Mouse (Mus musculus) MEL (cell line): ENCODE data around the gene Mymx. TPM values are rescaled to one million over a fixed set of nuclear protein-coding genes. Genes with fewer than 3 reads are reported as not detected.

ENCODE experiments used
- DNase-seq: peaks from one replicate; pipeline ENCODE4 v3.0.0; 2011; ENCODE audit warnings: low read depth, low spot score
- H3K27ac ChIP-seq: 2 replicates; pipeline ENCODE4 v1.5.1; 2012; ENCODE audit warnings: low read depth, mild to moderate bottlenecking, control low read depth, low read length, moderate library complexity; ENCODE audit not compliant: control insufficient read depth
- H3K27me3 ChIP-seq, 2 experiments: fragments of 150-350 bp in 1 of 2; sonication (generic) in 1 of 2; 2 replicates each; pipeline ENCODE4 v1.6.1; 2012; ENCODE audit warnings: low read length in 2 of 2, mild to moderate bottlenecking in 2 of 2, improper control_type of control experiment in 1 of 2, moderate library complexity in 1 of 2; ENCODE audit not compliant: insufficient read depth in 2 of 2, control insufficient read depth in 1 of 2
- H3K36me3 ChIP-seq, 2 experiments: 2 replicates each; pipeline ENCODE4 v1.6.1; 2012 to 2014; ENCODE audit warnings: low read length in 2 of 2, improper control_type of control experiment in 1 of 2, inconsistent platforms in 1 of 2, mild to moderate bottlenecking in 1 of 2; ENCODE audit not compliant: insufficient read depth in 2 of 2, control insufficient read depth in 1 of 2
- H3K4me1 ChIP-seq, 2 experiments: fragments of 150-350 bp in 1 of 2; sonication (generic) in 1 of 2; 2 replicates each; pipeline ENCODE4 v1.6.1; 2012; ENCODE audit warnings: low read length in 2 of 2, improper control_type of control experiment in 1 of 2, mild to moderate bottlenecking in 1 of 2; ENCODE audit not compliant: insufficient read depth in 2 of 2, control insufficient read depth in 1 of 2
- H3K4me3 ChIP-seq, 2 experiments: fragments of 150-350 bp in 1 of 2; sonication (generic) in 1 of 2; 2 replicates each; pipeline ENCODE4 v1.5.1; 2012; ENCODE audit warnings: low read depth in 2 of 2, low read length in 2 of 2, mild to moderate bottlenecking in 2 of 2, moderate library complexity in 2 of 2, control low read depth in 1 of 2, improper control_type of control experiment in 1 of 2; ENCODE audit not compliant: control insufficient read depth in 1 of 2, insufficient read depth in 1 of 2
- H3K79me2 ChIP-seq: 2 replicates; pipeline ENCODE4 v1.6.1; 2012; ENCODE audit warnings: mild to moderate bottlenecking, low read length, moderate library complexity; ENCODE audit not compliant: control insufficient read depth, poor library complexity, insufficient read depth
- H3K9ac ChIP-seq: 2 replicates; pipeline ENCODE4 v1.6.1; 2012; ENCODE audit warnings: low read depth, mild to moderate bottlenecking, control low read depth, low read length, moderate library complexity; ENCODE audit not compliant: control insufficient read depth, poor library complexity, severe bottlenecking
- H3K9me3 ChIP-seq: fragments of 150-350 bp; sonication (generic); replicated peaks from 2 replicates; pipeline ENCODE4 v1.6.1; 2012; ENCODE audit warnings: mild to moderate bottlenecking, low read length, improper control_type of control experiment, moderate library complexity; ENCODE audit not compliant: insufficient read depth
- BHLHE40 ChIP-seq: IDR thresholded peaks from 2 replicates; pipeline ENCODE4 v1.6.1; 2012; ENCODE audit warnings: low read depth, mild to moderate bottlenecking, inconsistent platforms, low read length, improper control_type of control experiment, borderline replicate concordance
- CHD1 ChIP-seq: IDR thresholded peaks from 2 replicates; pipeline ENCODE4 v1.6.1; 2012; ENCODE audit warnings: low read depth, mild to moderate bottlenecking, inconsistent platforms, low read length, improper control_type of control experiment
- CHD2 ChIP-seq: IDR thresholded peaks from 2 replicates; pipeline ENCODE4 v1.6.1; 2011; ENCODE audit warnings: low read length, improper control_type of control experiment
- CTCF ChIP-seq, 3 experiments: IDR thresholded peaks in 2 of 3; conservative IDR thresholded peaks in 1 of 3; 2 replicates each; pipeline ENCODE4 v1.5.1; 2011 to 2012; ENCODE audit warnings: low read length in 3 of 3, low read depth in 2 of 3, mild to moderate bottlenecking in 2 of 3, improper control_type of control experiment in 1 of 3, inconsistent platforms in 1 of 3, mixed read lengths in 1 of 3, moderate library complexity in 1 of 3; ENCODE audit not compliant: control insufficient read depth in 1 of 3, insufficient read depth in 1 of 3, poor library complexity in 1 of 3, severe bottlenecking in 1 of 3
- E2F4 ChIP-seq: IDR thresholded peaks from 2 replicates; pipeline ENCODE4 v1.6.1; 2011; ENCODE audit warnings: low read depth, low read length, improper control_type of control experiment, borderline replicate concordance
- EP300 ChIP-seq, 2 experiments: IDR thresholded peaks; 2 replicates each; pipeline ENCODE4 v1.6.1; 2011; ENCODE audit warnings: improper control_type of control experiment in 2 of 2, low read length in 2 of 2, low read depth in 1 of 2, mild to moderate bottlenecking in 1 of 2
- GABPA ChIP-seq: IDR thresholded peaks from 2 replicates; pipeline ENCODE4 v1.6.1; 2012; ENCODE audit warnings: low read depth, mild to moderate bottlenecking, inconsistent platforms, low read length, improper control_type of control experiment, moderate library complexity
- GATA1 ChIP-seq: IDR thresholded peaks from 2 replicates; pipeline ENCODE4 v1.6.1; 2011; ENCODE audit warnings: low read depth, low read length, improper control_type of control experiment
- HCFC1 ChIP-seq: IDR thresholded peaks from 2 replicates; pipeline ENCODE4 v1.6.1; 2012; ENCODE audit warnings: low read depth, mild to moderate bottlenecking, inconsistent platforms, low read length, improper control_type of control experiment, moderate library complexity
- JUND ChIP-seq: IDR thresholded peaks from 2 replicates; pipeline ENCODE4 v1.6.1; 2011; ENCODE audit warnings: low read depth, mild to moderate bottlenecking, improper control_type of control experiment, low read length
- KAT2A ChIP-seq: conservative IDR thresholded peaks from 2 replicates; pipeline ENCODE4 v1.6.1; 2012; ENCODE audit warnings: low read depth, low read length, improper control_type of control experiment, inconsistent platforms
- MAFK ChIP-seq: IDR thresholded peaks from 2 replicates; pipeline ENCODE4 v1.6.1; 2011; ENCODE audit warnings: low read depth, mild to moderate bottlenecking, low read length, improper control_type of control experiment, borderline replicate concordance
- MAX ChIP-seq: IDR thresholded peaks from 2 replicates; pipeline ENCODE4 v1.6.1; 2011; ENCODE audit warnings: low read length, improper control_type of control experiment
- MAZ ChIP-seq: IDR thresholded peaks from 2 replicates; pipeline ENCODE4 v1.6.1; 2012; ENCODE audit warnings: low read depth, mild to moderate bottlenecking, inconsistent platforms, low read length, improper control_type of control experiment
- MEF2A ChIP-seq: IDR thresholded peaks from 2 replicates; pipeline ENCODE4 v1.6.1; 2014; ENCODE audit warnings: low read depth, mild to moderate bottlenecking, inconsistent platforms, low read length, improper control_type of control experiment; ENCODE audit not compliant: poor library complexity, insufficient replicate concordance, severe bottlenecking; ENCODE audit errors: extremely low read depth
- MXI1 ChIP-seq: IDR thresholded peaks from 2 replicates; pipeline ENCODE4 v1.6.1; 2011; ENCODE audit warnings: mild to moderate bottlenecking, low read depth, low read length, improper control_type of control experiment
- MYB ChIP-seq: IDR thresholded peaks from 2 replicates; pipeline ENCODE4 v1.6.1; 2011; ENCODE audit warnings: mild to moderate bottlenecking, low read depth, low read length, improper control_type of control experiment
- NELFE ChIP-seq: IDR thresholded peaks from 2 replicates; pipeline ENCODE4 v1.6.1; 2011; ENCODE audit warnings: low read depth, low read length, improper control_type of control experiment
- NRF1 ChIP-seq: IDR thresholded peaks from 2 replicates; pipeline ENCODE4 v1.6.1; 2014; ENCODE audit warnings: low read depth, mild to moderate bottlenecking, inconsistent platforms, low read length, improper control_type of control experiment, moderate library complexity; ENCODE audit not compliant: poor library complexity, insufficient read depth, severe bottlenecking
- POLR2A ChIP-seq, 2 experiments: IDR thresholded peaks; 2 replicates each; pipeline ENCODE4 v1.6.1; 2011 to 2012; ENCODE audit warnings: low read length in 2 of 2, mild to moderate bottlenecking in 2 of 2, control low read depth in 1 of 2, improper control_type of control experiment in 1 of 2, low read depth in 1 of 2, moderate library complexity in 1 of 2; ENCODE audit not compliant: control insufficient read depth in 1 of 2, insufficient read depth in 1 of 2, poor library complexity in 1 of 2
- POLR2AphosphoS5 ChIP-seq: IDR thresholded peaks from 2 replicates; pipeline ENCODE4 v1.6.1; 2012; ENCODE audit warnings: low read depth, borderline replicate concordance, mild to moderate bottlenecking, inconsistent platforms, low read length, moderate library complexity, mixed read lengths
- RCOR1 ChIP-seq: IDR thresholded peaks from 2 replicates; pipeline ENCODE4 v1.6.1; 2012; ENCODE audit warnings: low read depth, mild to moderate bottlenecking, inconsistent platforms, low read length, improper control_type of control experiment
- SMC3 ChIP-seq: IDR thresholded peaks from 2 replicates; pipeline ENCODE4 v1.6.1; 2011; ENCODE audit warnings: low read depth, low read length, improper control_type of control experiment
- TAL1 ChIP-seq: IDR thresholded peaks from 2 replicates; pipeline ENCODE4 v1.6.1; 2012; ENCODE audit warnings: mild to moderate bottlenecking, inconsistent platforms, low read length, moderate library complexity, mixed read lengths
- TBP ChIP-seq: IDR thresholded peaks from 2 replicates; pipeline ENCODE4 v1.8.0; 2011; ENCODE audit warnings: low read depth, low read length, improper control_type of control experiment
- TCF12 ChIP-seq: IDR thresholded peaks from 2 replicates; pipeline ENCODE4 v1.6.1; 2014; ENCODE audit warnings: low read depth, mild to moderate bottlenecking, inconsistent platforms, low read length, improper control_type of control experiment, moderate library complexity
- UBTF ChIP-seq: IDR thresholded peaks from 2 replicates; pipeline ENCODE4 v1.6.1; 2012; ENCODE audit warnings: low read depth, mild to moderate bottlenecking, inconsistent platforms, low read length, improper control_type of control experiment, moderate library complexity, borderline replicate concordance; ENCODE audit not compliant: insufficient read depth
- USF2 ChIP-seq, 2 experiments: IDR thresholded peaks; 2 replicates each; pipeline ENCODE4 v1.6.1; 2011 to 2012; ENCODE audit warnings: improper control_type of control experiment in 2 of 2, low read length in 2 of 2, borderline replicate concordance in 1 of 2, inconsistent platforms in 1 of 2, low read depth in 1 of 2, mild to moderate bottlenecking in 1 of 2; ENCODE audit not compliant: insufficient read depth in 1 of 2
- ZC3H11A ChIP-seq: IDR thresholded peaks from 2 replicates; pipeline ENCODE4 v1.6.1; 2012; ENCODE audit warnings: low read depth, mild to moderate bottlenecking, inconsistent platforms, low read length, improper control_type of control experiment
- ZKSCAN1 ChIP-seq: IDR thresholded peaks from 2 replicates; pipeline ENCODE4 v1.6.1; 2012; ENCODE audit warnings: low read depth, mild to moderate bottlenecking, inconsistent platforms, low read length, improper control_type of control experiment, moderate library complexity
- ZMIZ1 ChIP-seq: IDR thresholded peaks from 2 replicates; pipeline ENCODE4 v1.6.1; 2012; ENCODE audit warnings: low read depth, mild to moderate bottlenecking, inconsistent platforms, low read length, improper control_type of control experiment, moderate library complexity
- ZNF384 ChIP-seq: IDR thresholded peaks from 2 replicates; pipeline ENCODE4 v1.6.1; 2012; ENCODE audit warnings: low read depth, mild to moderate bottlenecking, inconsistent platforms, low read length, improper control_type of control experiment
- polyA plus RNA-seq, 2 experiments: library from polyadenylated mRNA; stranded (reverse) in 1 of 2; unstranded in 1 of 2; fragments of >175 nt in 1 of 2; fragments of >200 nt in 1 of 2; gene quantifications; 2 replicates each; pipeline versions ENCODE4 v1.2.1 to v1.2.4; 2012; ENCODE audit warnings: low replicate concordance in 2 of 2, low read depth in 1 of 2; ENCODE audit not compliant: insufficient read length in 2 of 2, insufficient read depth in 1 of 2, missing spikeins in 1 of 2
- total RNA-seq: library from RNA; depleted of rRNA; stranded (reverse); fragments of 300-350 nt; gene quantifications from 2 replicates; pipeline ENCODE4 v1.2.3, GENCODE M21; 2012

Mymx gene
- total and polyA plus RNA-seq, 3 experiments = not detected

- TF ChIP-seq RCOR1 (peak; percentile 69), CHD2 (no peak), GATA1 (peak; percentile 48; the same call in 1 of the 2 replicates)
These were observed 4.1 kb downstream of the Mymx start (continued) for GRCm38 (mm10) chr17:45597787-45598186.

- peak; percentile 84 for DNase-seq
- peaks cover 0 to 37% of the 10 kb centered on the region in 2 experiments; a peak in 2 of 4 replicates for H3K36me3 ChIP-seq
- H3K27ac ChIP-seq = peak overlapping the region; percentile 87
- H3K9ac ChIP-seq = peak overlapping the region; percentile 54
- H3K27me3 ChIP-seq = no peaks in the 10 kb centered on the region
- H3K4me3 ChIP-seq = peak overlapping the region in 1 of 2 experiments; percentile 18; a peak in 1 of 4 replicates
- peaks cover 26 to 45% of the 10 kb centered on the region in 2 experiments for H3K4me1 ChIP-seq
- no peaks in the 10 kb centered on the region for H3K9me3 ChIP-seq
- TF ChIP-seq CTCF (IDR thresholded peaks at IDR 0.05 in 2 of 3, conservative IDR thresholded peaks at IDR 0.05 in 1 of 3; ENCODE audit: control insufficient read depth in 1 of 3, insufficient read depth in 1 of 3, low read depth in 2 of 3, low read length in 3 of 3, poor library complexity in 1 of 3, severe bottlenecking in 1 of 3) = peak; percentile 49 to 61 (median 56); a peak in 5 of 6 replicates
- TF ChIP-seq BHLHE40 = no peak
- no peak for TF ChIP-seq GABPA
- no peak for TF ChIP-seq CHD1
- no peak for TF ChIP-seq ZNF384
- TF ChIP-seq MAX = no peak
- TF ChIP-seq TAL1 = no peak
- no peak for TF ChIP-seq MEF2A
- no peak for TF ChIP-seq GATA1
- no peak for TF ChIP-seq ZKSCAN1
- TF ChIP-seq KAT2A = no peak
- no peak for TF ChIP-seq POLR2AphosphoS5
- no peak for TF ChIP-seq ZC3H11A
- TF ChIP-seq NELFE = no peak
- peak; percentile 76; the same call in 1 of the 2 replicates for TF ChIP-seq UBTF
- no peak for TF ChIP-seq MAFK
- no peak for TF ChIP-seq RCOR1
- TF ChIP-seq EP300 (IDR thresholded peaks at IDR 0.05; ENCODE audit: low read depth in 1 of 2, low read length in 2 of 2) = 0 out of 4 replicates have a peak, but pooled peaks of 1 of the 2 experiments have one; percentile 4
- TF ChIP-seq ZMIZ1 = no peak
- TF ChIP-seq TBP = no peak
- TF ChIP-seq POLR2A (IDR thresholded peaks at IDR 0.05; ENCODE audit: control insufficient read depth in 1 of 2, insufficient read depth in 1 of 2, low read depth in 1 of 2, low read length in 2 of 2, poor library complexity in 1 of 2) = no peak
- TF ChIP-seq MYB = no peak
- no peak for TF ChIP-seq TCF12
- TF ChIP-seq MXI1 = no peak
- no peak for TF ChIP-seq HCFC1
- TF ChIP-seq USF2 (IDR thresholded peaks at IDR 0.05; ENCODE audit: borderline replicate concordance in 1 of 2, insufficient read depth in 1 of 2, low read depth in 1 of 2, low read length in 2 of 2) = no peak
- TF ChIP-seq CHD2 = no peak
- TF ChIP-seq JUND = no peak
- TF ChIP-seq E2F4 = no peak
- 0 out of 2 replicates have a peak, but pooled peaks have one; percentile 0 for TF ChIP-seq MAZ
- TF ChIP-seq SMC3 = peak; percentile 36
- no peak for TF ChIP-seq NRF1
- peaks cover 35% of the 10 kb centered on the region for H3K79me2 ChIP-seq
These were observed 5.1 kb downstream of the Mymx start for GRCm38 (mm10) chr17:45596631-45597396.
